Mouse (Mus musculus) embryo, embryonic 10.5 days (tissue): ENCODE results near the gene Cutal.

Experiments
- DNase-seq: peaks from one replicate; pipeline ENCODE4 v3.0.0-alpha.2; 2015; ENCODE audit warnings: low spot score

The Cutal gene

GRCm38 (mm10) chr2:34920144-34920543, 45.9 kb downstream of the Cutal start:
- DNase-seq: no peak

DNA sequence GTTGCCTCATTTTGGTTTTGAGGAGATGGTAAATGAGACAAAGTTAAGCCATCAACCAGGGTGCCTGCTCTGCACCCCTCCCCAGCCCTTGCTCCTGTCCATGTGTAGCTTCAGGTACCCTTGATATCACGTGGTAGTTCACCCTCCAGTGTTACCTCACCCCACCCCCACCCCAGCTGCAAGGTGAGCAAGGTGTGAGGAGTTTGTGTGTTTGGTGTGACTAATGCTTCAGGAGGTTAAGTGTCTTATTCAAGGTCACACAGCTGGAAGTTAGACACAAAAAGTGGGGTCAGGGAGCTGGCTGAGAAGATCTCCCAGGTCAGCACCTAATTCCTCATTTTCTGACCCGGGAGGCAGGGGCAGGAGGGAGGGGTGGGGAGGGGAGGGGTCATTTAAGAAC, 48.5 kb downstream of the Cutal start:
- no peak for DNase-seq

GRCm38 (mm10) chr2:34927320-34927719, 53.1 kb downstream of the Cutal start:
- DNase-seq: no peak

DNA sequence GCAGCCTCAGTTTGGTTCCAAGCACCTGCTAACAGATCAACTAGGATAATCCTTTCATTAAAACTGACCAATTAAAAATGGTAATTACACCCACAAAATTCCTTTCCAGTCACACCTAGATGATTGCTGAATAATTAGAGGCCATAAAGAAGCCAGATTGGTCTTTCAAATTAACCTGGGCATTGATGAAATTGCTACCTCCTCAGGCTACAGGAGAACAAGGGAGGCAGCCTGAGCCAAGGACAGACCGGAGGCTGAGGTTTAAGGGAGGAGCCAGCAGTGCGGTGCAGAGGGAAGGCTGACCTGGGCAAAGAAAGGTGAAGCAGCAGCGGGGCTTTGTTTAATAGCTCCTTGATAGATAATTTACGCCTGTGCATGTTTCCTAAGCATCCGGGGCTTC, 63.3 kb downstream of the Cutal start:
- no peak for DNase-seq

DNA sequence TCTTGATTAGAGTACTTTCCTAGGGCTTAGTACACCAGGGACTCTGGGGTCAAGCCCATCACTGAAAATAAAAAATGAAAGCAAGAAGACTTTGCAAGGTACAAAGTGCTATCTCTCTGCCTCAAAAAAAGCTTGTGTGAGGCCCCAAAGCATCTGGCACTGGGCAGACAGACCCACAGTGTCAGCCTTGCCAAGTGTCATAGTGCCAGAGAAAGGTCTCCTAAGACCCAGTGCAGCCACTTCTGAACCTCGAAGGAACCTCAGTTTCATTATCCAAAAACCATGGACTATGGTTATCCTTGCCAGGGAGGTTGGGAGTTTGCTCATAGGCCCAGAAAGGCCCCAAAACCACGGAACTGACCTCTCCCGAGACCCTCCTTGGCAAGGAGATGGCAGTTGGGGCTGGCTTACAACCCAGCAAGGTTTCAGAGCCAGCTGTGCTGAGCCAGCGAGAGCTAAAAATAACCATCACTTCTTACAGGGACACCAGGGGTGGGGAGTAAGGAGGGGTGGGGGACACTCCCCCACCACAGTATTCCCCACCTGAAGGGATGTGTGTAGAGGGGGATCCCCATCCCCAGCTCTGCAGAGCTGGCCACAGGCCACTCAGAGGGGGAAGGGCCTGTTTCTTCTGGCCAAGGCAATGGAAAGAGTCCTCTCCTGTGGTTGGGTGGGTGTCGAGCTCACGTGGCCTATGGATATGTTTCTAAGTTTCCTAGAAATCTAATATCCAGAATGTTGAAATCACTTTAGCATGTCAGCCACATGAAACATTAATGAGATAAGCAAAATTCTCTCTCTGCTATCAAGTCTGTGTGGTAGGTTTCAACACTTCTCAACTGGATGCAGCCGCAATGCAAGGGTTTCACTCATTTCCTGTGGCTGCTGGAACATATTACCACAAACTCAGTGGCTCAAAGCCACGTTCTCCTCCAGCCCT, 64.3 kb downstream of the Cutal start:
- DNase-seq: no peak

- no peak for DNase-seq
Observed at GRCm38 (mm10) chr2:34940246-34940645, 66.0 kb downstream of the Cutal start.

DNA sequence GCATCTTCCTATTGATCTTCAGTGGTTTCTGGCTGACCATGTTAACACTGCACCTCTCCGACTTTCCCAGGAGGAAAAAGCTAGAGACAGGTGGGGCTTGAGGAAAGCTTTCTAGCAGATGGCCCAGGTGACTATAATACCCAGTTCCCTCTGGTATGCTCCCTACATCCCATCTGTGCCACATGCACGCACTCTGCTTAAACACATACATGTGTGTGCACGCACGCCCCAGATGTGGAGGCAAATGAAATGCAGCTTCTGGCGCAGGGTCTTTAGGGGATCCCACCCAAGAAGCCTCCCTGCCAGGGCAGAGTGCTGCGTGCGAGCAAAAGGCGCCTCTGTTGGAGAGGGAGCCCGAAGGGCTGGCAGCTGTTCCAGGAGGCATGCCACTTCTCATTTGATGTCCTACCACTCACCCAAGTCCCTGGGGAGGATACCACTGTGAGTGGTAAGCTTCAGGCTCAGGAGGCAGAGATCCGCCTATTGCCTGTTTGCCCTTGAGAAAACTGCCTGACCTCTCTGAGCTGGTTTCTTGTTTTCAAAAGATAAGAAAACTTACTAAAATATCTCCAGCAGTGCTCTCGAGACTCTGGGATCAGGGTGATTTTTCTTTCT, 67.0 kb downstream of the Cutal start:
- DNase-seq: no peak
